Mouse (Mus musculus): ENCODE results near the gene Ptms.
"Not testable (repeated sequence)": the region's sequence is repeated elsewhere in the genome, so short reads cannot be mapped to it uniquely, and the experiment has no call there.

Gene Ptms

DNA sequence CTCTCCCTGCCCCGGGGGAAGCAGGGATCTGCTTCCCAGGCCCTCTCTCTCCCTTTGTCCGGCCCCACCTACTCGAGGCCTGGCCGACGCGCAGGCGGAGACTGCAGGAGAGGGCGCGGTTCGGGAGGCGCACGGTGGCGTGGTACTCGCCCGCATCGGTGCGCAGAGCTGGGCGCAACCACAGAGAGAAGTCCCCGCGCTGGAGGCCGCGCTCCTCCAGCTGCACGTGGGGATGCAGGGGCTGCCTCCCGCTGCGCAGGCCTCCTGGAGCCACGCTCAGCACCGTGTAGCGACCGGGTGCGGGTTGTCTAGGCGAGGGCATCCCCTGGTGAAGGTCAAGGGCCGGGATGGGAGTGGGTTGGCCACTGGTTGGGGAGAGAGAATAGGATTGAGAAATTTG, 9.9 kb downstream of the Ptms start:
- in situ Hi-C loops (cut with MboI, MseI): loop anchor here (10.0 kb wide), 1 partner anchor 575 kb away; no protein-coding TSS in a partner anchor

DNA sequence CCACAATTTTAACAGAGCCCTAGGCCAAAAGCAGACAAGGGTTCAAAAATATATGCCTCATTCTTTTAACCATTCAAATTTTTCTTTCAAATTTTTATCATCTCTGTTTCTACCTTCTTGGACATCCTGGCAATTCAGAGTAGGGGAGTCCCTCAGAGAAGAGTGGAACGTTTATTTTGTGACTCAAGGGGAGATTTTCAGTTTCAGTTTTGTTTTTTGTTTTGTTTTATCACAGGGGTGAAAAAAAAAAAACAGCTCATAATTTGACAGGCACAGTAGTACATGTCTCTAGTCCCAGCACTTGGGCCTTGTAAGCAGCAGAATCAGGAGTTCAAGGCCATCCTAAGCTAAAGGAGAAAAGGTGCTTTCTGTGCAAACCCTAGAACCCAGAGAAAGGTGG, 12.1 kb downstream of the Ptms start:
- in situ Hi-C loops (cut with MboI, MseI): loop anchor here (10.0 kb wide), 1 partner anchor 327 kb away; the partner anchor contains the start of genes Cd27 and Tapbpl

DNA sequence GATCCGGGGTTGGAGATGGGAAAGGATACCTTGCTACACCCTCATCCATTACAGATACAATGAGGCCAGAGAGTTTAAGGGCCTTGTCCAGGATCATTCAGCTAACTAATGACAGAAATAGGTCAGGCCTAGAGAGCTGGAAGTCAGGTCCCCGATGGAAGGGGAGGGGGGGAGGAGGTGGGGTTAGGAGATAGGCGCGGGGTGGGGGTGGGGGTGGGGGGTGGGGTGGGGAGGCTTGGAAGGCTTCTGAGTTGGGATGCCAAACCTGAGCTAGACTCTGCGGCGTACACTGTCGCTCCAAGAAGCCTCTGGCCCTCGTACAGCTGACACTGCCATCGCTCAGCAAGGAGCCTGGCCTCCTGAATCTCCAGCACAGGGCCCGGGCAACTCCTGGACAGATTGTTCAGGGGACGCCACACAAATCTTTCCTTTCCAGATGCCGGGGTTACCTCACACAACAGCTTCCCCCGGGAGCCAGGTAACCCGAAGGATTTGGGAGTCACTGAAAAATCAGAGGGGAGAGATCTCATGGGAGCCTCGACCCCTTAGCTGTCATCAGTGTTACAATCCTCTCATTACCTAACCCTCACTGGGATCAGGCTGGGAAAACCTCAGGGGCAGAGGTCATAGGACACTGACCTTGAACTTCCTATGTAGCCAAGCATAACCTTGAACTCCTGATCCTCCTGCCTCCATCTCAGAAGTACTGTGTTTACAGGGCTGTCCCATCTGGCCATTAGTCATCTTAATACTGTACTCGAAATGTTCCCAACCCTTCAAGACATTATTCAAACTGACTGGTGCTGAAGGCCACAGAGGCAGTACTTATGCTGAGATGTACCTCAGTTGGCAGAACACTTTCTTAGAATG, 14.7 kb downstream of the Ptms start:
- in situ Hi-C loops (cut with MboI, MseI): loop anchor here (10.0 kb wide), 1 partner anchor 330 kb away; the partner anchor contains the start of genes Cd27 and Tapbpl

DNA sequence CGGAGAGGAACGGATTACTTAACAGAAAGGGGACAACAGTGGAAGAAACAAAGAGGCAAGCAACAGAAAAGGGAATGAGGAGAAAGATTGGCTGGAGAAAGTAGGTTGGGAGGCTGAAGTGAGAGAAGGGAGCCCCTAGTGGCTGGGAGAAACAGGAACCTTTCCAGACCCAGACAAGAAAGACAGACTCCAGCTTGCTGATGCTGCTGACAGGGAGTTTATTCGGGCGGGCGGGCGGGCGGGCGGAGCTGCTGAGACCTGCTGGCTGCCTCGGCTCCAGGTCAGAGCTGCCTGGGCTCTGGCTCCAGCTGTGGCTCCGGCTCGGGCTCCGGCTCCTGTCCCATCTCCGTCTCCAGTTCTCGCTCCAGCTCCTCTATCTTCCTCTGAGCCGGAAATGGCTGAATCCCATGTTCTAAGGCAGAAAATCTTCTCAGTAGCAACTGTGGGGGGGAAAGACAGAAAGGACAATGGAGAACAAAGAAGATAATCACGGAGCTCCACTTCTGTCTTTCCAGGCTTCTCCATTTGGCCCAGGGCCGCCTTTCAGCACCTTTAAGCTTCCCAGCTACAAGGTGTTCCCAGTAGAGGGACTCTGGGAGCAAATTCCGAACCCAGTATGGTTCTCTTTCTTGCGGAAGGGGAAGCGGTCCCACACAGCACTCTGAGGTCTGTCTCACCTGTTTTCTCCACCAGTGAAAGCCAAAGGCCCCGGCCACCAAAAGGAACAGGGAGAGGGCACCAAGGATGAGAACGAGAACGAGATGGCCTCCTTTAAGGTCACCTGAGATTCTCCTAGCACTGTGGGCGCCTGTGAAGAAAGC, 15.5 kb downstream of the Ptms start:
- in situ Hi-C loops (cut with MboI, MseI): loop anchor here (10.0 kb wide), 1 partner anchor 330 kb away; the partner anchor contains the start of genes Cd27 and Tapbpl

DNA sequence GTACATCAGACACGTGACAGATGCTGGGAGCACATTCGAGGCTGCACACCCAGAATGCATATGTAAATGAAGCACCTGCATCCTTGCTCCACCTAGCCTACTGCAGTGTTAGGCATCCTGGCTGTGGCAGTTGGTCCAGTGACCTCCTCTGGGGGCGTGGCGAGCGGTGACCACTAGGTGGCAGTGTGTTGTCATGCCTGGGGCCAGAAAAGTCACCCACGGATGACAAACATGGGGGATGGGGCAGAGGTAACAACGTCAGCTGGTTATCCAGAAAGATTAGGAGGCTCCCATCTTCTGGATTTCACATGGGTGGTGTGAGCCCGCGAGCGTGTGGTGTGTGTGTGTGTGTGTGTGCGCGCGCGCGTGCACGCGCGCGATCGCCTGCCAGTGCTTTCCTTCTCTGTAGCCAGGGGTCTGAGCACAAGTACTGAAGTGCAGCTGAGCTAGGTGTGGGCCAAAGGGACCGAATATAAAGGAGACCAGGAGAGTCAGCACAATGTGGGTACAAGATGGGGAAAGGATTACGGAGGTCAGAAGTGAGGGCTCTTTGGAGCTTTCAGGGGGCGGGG, 16.2 kb downstream of the Ptms start:
- in situ Hi-C loops (cut with MboI, MseI): loop anchor here (10.0 kb wide), 1 partner anchor 331 kb away; the partner anchor contains the start of genes Cd27 and Tapbpl

DNA sequence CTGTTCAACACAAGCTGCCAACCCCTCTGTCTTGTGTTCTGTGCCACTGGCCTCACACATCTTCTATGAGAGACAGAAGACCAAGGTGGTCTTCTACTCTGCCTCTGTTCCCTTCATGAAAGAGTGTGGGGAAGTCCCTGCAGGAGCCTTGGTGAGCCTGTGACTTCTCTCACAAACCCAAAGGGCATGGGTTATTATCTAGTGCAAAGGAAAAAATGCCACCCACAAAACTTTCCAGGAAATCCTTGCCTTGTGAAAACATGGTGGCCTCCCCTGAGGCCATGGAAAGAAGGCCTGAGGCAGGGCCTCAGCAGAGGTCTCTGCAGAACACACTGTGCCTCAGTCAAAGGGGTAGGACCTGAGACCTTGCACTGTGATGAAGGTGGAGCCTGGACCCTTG, 18.1 kb downstream of the Ptms start:
- in situ Hi-C loops (cut with MboI, MseI): loop anchor here (10.0 kb wide), 1 partner anchor 333 kb away; the partner anchor contains the start of genes Cd27 and Tapbpl

DNA sequence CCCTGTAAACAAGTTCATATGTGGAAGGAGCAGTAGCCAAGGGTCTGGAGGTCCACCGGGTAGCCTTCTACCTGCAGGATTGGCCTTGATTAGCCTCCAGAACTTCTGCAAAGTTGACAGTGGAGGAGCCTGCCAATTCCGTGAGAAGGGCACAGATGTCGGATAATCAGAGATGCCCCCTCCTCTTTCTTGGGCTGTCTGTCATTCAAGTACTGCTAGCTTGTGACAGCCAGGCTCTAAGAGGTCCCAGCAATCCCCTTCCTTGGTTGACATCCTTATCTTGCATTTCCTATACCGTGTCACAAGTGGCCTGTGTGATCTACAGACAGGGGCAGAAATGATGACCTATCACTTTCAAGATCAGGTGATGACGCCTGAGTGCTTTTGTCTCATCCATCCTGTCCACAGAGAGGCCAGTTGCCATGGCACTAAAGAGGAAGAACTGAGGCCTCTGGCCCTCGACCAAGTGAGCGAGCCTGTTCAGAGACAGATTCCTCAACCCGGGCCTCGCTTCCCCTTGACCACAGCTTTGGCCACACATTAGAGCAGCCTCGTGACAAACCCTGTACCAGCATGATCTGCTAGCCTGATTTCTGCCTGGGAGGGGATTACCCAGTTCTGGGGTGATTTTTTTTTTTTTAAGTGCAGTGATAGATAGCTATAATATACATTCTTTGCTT, 19.0 kb downstream of the Ptms start:
- in situ Hi-C loops (cut with MboI, MseI): loop anchor here (10.0 kb wide), 1 partner anchor 334 kb away; the partner anchor contains the start of genes Cd27 and Tapbpl

DNA sequence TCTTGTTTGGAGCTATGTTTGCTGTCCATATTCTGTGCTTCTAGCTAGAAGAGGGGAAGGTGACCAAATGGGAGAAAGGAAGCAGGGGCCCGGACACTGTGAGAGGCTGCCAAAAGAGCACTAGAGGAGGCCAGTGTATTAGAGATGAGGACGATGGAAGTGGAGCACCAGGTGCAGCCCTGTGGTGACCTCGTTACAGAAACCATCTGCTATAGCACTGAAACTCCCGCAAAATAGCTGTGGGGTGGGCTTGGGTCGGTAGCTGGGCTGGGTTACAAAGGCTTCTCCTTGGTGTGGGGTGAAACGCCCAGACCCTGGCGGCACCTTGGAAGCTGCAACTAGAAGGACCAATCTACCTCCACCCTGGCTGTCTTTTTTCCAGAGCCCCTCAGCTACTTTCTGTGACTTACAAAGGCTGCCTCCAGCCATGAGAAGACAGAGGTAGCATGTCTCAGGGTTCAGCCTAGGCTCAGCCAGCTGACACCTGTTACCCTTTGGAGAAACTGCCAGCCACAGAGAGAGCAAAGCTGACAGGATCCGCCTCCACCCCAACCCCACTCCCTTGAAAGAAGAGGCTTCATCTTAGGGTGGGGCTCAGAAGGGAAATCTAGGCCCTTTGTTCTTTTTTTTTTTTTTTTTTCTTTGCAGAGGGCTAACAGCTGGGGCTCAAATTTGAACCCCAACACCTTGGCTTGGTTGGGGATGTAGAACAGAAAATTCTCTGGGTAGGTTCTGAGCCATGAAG, 19.7 kb downstream of the Ptms start:
- in situ Hi-C loops (cut with MboI, MseI): loop anchor here (10.0 kb wide), 1 partner anchor 335 kb away; the partner anchor contains the start of genes Cd27 and Tapbpl

DNA sequence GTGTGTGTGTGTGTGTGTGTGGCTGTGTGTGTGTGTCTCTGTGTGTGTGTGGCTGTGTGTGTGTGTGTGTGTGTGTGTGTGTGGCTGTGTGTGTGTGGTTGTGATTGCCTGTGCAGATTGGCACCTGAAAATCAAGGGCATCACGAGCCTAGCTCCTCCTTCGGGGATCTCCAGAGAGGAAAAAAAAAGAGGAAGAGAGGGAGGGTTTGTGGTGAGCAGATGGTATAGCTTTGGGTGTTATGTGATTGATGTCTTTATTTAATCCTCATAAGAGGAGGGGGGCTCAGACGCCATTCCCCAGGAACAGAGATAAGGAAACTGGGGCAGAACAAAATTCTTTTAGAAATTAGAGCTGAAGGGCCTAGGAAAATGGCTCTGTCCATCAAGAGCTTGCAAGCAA, 21.5 kb downstream of the Ptms start:
- in situ Hi-C loops (cut with MboI, MseI): no loop called here

DNA sequence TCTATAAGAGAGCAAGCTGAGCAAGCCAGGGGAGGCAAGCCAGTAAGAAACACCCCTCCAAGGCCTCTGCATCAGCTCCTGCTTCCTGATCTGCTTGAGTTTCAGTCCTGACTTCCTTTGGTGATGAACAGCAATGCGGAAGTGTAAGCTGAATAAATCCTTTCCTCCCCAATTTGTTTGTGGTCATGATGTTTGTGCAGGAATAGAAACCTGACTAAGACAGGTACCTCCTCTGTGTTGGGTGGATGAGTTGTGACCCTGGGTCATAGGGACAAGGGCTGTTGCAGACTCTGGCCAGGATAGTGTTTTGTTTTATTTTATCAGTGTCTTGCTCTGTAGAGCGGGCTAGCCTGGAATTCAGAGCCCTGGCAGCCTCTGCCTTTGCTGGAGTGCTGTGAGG, 25.8 kb downstream of the Ptms start:
- in situ Hi-C loops (cut with MboI, MseI): not testable (repeated sequence)

DNA sequence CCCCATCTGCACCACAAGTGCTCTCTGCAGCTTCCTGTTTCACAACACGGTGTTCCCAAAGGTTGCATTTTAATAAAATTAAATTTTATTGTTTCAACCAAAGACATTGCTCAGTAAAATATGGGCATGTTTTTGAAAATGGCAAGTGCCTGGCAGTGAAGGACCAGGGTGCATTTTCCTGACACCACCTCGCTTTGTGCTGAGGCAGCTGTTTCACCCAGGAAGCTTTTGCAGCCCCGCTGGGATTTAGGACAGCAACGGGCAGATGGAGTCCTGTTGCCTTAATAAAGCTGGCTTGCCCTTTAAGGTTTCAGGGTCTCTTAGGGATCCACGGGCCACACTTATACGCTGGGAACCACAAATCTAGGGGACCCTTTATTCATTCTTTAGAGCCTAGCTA, 28.9 kb downstream of the Ptms start:
- in situ Hi-C loops (cut with MboI, MseI): no loop called here

DNA sequence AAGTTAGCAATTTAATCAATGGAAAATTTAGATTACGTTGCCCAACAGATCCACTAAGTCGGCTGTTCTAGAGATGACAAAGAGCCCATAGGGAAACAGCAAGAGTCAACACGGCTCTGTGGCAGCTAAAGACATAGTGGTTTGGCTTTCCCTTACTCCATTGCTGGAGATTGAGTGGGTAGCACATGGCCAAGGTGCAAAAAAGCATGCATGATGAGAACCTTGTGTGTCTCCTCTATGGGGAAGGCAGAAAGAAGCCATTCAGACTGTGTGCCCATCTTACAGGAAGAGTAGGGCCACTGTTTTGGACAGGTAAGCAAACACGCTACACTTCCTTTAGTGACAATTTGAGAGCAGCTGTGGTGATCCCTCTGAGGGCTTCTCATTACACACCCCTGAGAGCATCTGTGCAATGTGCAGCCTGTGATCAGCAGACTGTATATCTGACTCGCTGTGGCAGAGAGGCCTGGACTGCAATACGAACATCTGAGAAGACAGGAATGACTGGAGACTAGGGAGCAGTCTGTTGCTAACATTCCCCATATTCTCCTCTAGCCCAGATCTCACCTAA, 31.3 kb downstream of the Ptms start:
- in situ Hi-C loops (cut with MboI, MseI): no loop called here

DNA sequence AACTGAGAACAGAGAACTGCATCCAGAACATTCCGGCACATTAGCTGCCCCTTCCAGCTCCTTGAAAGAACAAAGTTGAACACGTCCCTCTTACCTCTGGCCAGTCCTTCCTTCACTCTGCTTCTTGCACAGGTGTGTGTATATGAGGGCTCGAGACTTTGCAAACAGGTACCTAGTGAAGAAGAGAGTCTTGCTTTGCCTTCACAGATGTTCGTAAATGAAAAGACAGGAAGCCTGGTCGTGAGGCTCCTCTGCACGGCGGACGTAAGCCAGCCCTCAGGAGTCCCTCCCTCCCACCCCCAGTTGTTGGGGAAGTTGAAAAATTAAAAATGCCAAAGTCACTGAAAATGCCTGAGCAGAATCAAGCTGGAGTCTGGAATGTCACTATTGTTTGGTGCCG, 31.9 kb downstream of the Ptms start, which contains the start of gene Cd4:
TSS of gene Cd4 (minus strand) at position 236 of the 400 bp plus-strand sequence.
- in situ Hi-C loops (cut with MboI, MseI): no loop called here

DNA sequence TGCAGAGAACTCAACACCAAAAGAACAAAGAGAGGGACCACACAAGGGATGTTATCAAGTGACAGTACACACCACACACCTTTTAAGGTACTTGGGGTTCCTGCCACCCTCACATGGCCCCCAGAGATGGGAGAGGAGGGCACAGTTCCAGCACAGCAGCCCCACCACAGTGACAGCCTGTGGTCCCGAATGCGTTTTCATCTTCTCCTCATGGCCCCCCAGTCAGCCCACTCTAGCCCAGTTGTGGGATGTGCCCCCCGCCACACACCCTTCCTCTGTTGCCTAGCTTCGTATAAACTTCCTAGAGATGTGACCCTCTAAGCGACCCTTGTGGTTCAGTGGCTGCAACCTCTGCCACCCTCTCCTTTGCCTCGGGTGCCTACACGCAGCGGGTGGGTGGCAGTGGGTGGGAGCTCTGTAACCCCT, 33.9 kb downstream of the Ptms start:
- in situ Hi-C loops (cut with MboI, MseI): no loop called here

DNA sequence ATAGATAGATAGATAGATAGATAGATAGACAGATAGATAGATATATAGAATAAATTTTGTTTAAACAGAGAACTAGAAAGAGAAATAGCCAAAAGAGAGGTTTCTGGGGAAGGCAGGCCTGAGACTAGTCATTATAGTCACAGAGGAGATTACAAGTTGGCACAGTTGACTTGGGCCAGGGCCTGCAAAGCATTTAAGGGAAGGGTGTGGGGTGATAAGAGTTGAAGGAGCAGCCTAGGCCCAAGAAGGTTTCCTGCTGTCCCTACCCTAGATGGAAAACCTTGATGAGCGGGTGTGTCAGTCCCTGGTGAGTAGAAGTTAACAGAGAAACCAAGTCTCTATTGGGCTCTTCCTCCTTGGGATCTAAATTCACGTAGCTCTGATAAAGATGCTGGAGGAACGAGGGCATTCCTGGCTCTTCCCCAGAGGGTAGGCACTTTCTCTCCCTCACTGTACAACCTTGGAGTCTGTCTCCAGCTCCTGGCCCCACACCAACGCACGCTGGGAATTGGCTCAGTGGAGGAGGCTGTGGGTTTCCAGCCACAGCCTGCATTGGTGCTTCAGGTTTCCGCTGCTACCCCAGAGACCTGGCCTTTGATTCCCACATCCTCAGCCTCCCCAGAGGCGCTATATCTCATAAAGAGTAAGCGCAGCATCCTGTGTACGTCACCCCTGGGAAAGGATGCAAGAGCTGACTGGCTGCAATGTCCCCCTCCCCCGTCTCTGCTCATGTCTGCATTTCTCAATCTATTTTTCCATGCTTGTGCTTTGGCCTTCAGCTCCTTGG, 35.0 kb downstream of the Ptms start:
- in situ Hi-C loops (cut with MboI, MseI): no loop called here

DNA sequence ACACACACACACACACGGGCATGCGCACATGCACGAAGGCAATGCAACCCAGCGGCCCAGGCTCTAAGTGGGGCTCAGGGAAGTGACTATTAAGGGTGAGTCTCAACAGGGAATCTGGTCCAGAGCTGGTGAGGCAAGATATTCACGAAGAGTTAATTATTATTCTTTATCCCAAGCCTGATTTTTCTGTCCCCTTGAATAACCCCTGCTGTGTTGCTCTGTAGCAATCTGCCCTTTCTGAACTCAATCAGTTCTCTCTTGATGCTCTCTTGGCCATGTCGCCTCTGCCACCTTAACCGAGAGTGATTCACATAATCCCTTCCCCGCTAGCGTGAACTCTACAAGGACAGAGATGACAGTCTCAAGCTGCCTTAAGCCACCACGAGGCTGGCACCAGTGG, 36.6 kb downstream of the Ptms start:
- in situ Hi-C loops (cut with MboI, MseI): no loop called here

DNA sequence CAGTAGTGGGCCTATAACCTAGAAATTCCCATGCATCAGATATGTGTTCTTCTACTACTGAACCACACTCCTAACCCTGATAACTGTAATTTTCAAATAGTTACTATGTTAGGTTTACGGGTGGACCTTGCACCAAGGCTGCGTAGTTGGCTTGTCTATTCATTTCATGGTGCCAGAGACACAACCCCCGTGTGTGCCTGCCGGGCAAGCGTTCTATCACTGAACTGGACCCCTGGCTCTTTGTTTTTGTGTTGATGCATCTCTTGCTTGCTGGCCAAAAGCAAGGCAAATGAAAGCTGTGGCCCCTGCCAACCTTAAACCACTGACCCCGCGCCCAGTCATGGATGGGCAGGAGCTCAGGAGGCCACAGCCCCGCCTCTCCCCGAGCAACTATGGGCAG, 38.1 kb downstream of the Ptms start:
- in situ Hi-C loops (cut with MboI, MseI): no loop called here

DNA sequence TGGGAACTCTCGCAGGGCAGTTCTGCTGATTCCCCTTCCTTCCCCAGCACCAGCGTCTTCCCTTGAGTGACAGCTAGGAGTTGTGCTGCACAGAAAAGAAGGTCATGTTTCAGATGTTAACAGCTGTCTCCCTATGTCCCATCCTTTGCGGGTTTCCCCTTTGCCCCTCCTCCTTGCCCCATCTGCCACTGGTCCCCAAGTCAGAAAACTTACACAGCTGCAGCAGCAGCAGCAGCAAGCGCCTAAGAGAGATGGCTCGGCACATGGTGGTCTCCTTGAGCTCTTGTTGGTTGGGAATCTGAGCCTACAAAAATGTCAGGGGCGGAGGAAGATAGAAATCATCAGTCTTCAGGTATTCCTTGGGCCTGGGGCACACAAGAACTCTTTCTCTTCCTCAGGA, 40.5 kb downstream of the Ptms start:
- in situ Hi-C loops (cut with MboI, MseI): loop anchor here (5.0 kb wide), 1 partner anchor 48 kb away; no protein-coding TSS in a partner anchor

DNA sequence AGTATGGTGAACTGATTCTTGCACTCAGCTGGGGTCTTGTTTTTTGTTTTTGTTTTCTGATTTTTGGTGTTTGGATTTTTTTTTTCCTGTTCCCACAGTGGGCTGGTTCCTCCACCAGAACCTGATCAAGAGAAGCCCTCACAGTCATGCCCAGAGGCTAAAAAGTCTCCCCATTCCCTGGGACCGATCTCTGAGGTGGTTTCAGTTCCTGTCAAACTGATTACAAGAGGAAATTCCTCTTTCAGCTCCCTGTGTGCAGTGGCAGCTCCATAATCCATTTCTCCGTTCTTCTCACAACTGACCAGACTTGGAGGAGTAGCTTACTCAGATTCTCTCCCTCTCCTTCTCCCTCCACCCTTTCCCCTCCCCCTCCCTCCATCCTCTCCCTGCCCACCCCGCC, 45.6 kb downstream of the Ptms start:
- in situ Hi-C loops (cut with MboI, MseI): no loop called here
